Mouse (Mus musculus) left cerebral cortex, adult 8-10 months (tissue): ENCODE measurements around the gene Inmt. TPM values are rescaled to one million over a fixed set of nuclear protein-coding genes. Genes with fewer than 3 reads are reported as not detected.
"Not testable (repeated sequence)": the region's sequence is repeated elsewhere in the genome, so short reads cannot be mapped to it uniquely, and the experiment has no call there.

Experiments used
- DNase-seq, 2 experiments: peaks; one replicate each; pipeline ENCODE4 v3.0.0; 2022; ENCODE audit warnings: low spot score in 2 of 2
- total RNA-seq, 4 experiments: library from RNA; stranded (reverse); gene quantifications; 2 replicates each; pipeline ENCODE4 v1.2.4; 2022

The Inmt gene
- 1 to 10 TPM; 2.8 to 6.3 (median 4.6) TPM for total RNA-seq

DNA sequence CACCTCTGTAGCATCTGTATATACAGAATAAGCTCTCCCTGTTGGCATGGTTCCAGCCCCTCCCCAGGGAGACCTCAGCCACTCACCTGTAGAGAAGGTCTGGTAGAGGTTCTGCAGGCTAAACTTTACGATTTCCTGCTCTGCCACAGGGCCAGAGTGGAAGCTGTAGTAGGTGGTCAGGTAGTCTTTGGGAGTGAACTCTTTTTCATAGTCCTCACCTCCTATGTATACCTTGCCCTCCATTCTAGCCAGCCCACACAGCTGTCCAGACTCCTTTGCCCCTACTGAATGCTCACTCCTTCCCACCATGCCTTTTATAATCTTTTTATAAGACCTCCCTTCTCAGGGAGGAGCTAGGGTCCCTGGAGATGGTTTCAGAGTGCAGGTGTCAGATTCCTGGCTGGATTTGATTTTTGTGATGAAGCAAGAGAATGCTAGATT is at the start of gene Inmt:
Gene Inmt (minus strand): TSS at position 303 of the 441 bp plus-strand sequence.
- no peak for DNase-seq

DNA sequence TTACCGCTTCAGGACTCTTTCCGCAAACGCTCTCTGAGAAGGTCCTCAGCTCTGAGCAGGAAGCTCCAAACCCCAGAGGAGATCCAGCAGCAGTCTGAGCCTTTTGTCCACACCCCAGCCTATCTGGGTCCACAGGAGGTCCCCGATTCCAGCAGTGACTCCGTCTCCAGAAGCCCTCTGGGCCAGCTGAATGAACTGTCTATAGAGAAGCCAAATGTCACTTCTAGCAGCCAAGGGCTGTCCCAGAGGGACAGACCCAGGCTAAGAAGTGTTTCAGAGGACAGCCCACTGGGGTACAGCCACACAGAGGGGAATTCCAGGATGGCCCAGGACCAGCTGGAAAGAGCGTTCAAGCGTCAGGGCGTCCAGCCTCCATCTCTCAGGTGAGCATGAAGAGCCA is 49.1 kb upstream of the Inmt start:
- DNase-seq: no peak

GRCm38 (mm10) chr6:55218232-55218631 is 43.4 kb upstream of the Inmt start:
- no peak for DNase-seq

- no peak for DNase-seq
Observed at GRCm38 (mm10) chr6:55214541-55214940, 39.7 kb upstream of the Inmt start.

DNA sequence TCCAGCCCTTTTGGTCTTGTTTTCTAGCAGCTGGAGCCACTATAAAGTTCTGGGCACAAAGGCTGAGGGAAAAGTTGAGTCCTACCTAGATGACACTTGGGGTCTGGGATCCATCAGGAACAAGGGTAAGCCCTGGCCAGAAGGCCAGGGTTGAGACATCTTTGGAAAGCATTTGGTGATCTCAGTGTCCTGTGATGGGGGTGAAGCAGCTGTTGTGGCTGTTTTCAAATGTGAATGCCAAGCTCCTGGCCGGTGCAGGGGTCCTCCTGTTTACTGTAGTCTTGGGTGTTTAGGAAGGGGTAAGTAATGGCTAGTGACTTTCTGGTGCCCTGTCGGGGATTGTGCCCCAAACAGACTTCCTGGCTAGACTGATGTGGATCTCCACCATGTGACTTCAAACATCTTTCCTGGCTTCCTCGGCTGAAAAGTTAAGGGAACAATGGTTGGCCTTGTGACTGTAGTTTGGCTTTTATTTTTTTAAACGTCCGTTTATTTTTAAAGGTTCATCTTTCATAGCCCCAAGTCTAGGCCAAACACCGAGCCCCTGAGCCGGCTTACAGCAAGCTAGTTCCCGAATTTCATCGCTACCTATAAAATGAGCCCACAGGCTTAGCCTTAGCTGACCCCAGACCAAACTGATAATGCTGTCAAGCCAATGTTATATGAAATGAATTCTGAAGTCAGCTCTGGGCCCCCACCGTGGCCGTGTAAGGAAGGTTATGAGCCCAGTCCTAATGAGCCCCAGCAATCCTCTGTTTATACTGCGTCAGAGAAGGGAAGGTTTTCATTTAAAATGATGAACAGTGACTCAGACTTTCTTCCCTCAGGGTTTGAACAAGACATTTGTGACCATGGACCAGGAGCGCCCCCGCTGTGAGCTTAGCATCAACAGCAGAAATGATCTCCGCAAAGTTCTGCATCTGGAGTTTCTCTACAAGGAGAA is 35.9 kb upstream of the Inmt start:
- no peak for DNase-seq

GRCm38 (mm10) chr6:55207786-55208185 is 32.9 kb upstream of the Inmt start:
- DNase-seq: no peak

GRCm38 (mm10) chr6:55203931-55204330 is 29.1 kb upstream of the Inmt start:
- no peak for DNase-seq

- peak; percentile 70 to 90 for DNase-seq
Observed at GRCm38 (mm10) chr6:55202913-55203910, 28.4 kb upstream of the Inmt start, which contains the start of gene Mindy4. Gene Mindy4, plus strand, starts transcription at chr6:55203383.

- DNase-seq: no peak
Observed at GRCm38 (mm10) chr6:55199047-55199446, 24.2 kb upstream of the Inmt start.

DNA sequence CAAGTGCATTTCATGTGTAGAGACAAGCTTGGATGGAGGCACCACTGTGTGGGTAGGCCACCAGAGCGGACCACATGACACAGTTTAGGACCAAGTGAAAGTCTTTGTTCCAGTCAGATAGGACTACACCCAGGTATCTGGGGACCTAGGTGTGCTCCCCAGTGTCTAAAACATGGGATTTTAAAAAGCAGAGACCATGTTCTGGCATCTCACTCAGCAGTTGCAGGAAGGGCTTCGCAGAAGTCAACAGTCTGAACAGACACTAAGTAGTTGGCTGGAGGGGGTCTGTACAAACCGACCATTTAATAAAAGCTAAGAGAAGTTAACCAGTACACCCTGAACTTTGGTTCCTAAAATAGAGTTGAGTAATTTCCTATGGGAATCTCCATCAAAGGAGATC is 18.3 kb upstream of the Inmt start:
- no peak for DNase-seq

DNA sequence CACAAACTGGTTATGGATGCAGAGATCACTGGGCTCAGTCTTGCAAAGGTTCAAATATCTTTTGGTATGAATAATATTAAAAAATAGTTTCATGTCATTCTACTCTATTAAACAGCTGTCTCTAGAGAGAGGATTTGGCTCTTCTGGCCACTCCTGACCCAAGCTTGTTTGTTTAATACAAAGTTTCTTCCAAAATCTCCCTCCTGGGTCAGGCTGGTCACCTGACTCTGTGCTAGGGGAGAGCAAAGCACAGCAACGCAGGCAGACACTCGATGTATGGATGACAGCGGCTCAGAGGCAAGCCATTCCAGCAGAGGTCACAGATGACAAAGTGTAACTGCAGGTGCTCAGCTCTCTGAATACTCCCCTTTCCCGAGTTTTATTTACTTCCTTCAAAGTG is 16.7 kb upstream of the Inmt start:
- DNase-seq: no peak

DNA sequence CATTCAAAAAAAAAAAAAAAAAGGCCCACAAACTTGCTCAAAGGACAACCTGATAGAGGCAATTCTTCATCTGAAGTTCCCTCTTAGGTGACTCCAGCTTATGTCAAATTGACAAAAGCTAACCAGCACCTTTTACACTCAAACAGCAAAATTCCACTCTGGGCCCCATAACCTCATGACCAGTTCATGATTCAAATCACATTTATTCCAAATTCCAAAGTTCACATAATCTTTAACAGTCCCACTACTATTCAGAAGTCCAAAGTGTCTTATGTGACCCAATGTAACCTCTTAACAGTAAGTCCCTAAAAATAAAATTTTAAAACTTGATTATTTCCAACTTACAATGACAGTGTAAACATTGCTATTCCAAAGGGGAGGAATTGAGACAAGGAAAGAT is 14.6 kb upstream of the Inmt start:
- no peak for DNase-seq

DNA sequence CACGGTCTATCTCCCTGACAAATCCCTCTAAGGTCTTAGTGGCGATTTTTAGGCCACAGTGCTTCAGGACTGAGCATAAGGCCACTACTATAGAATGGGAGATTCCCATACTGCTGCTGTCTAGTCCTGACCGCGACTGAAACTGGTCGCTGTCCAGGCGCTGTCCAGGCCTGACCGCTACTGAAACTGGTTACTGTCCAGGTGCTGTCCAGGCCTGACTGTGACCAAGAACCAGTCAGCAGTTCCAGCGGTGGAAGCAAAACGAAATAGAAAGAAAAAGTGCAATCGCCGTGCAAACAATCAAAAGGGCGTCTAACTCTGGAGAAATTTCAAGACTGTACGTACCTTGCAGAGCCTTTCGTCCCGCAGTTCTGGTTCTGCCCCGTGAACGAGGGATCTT is 13.0 kb upstream of the Inmt start:
- DNase-seq: not testable (repeated sequence)

DNA sequence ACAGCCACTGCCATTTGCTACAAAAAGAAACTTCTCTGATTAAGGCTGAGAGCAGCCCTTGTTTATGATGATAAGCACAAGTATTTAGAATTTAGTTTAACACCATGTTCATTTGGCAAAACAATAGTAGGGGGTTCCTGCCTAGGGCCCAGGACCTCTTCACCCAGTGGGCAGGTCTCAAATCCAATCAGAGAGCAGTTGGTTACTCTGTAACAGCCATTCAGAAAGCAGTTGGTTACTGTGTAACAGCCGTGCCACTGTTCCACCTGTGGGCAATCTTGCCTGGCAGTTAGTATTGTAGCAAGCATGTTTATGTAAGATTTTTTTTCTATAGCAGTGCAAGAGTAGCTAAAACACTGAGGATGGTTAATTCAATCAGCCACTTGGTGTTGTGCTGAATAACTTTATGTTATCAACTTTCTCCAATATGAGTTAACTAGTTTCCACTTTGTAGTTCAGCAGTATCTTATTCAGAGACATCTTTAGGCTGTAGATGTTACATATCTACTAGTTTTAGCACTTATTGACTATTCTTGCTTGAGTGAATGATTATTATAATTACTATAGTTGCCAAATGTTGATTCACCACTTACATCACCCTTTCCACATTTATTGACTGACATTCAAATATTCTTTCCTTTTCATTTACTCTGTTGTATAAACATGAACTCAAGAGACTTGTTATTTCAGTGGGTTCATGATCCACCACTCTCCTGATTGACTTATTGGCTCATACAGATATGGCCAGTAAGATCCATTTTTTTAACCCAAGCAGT is 8.0 kb upstream of the Inmt start:
- DNase-seq: no peak

- DNase-seq: no peak
Observed at GRCm38 (mm10) chr6:55179560-55179959, 4.7 kb upstream of the Inmt start.

GRCm38 (mm10) chr6:55177060-55177732 is 2.4 kb upstream of the Inmt start:
- no peak for DNase-seq

DNA sequence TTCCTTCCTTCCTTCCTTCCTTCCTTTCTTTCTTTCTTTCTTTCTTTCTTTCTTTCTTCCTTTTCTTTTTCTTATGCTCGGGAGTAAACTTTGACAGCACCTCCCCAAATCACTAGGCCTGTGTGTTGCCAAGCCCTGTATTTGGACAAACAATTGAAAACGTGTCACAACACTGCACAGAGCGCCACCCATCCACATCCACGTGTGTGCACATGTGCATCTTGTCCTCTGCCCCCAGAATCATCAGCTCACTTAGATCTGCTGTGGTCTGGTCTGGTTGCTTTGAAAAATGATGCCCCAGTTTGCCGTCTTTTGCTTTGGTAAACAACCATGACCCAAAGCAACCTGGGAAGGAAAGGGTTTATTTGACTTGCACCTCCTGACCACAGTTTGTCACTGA is 1.0 kb upstream of the Inmt start:
- DNase-seq: no peak

DNA sequence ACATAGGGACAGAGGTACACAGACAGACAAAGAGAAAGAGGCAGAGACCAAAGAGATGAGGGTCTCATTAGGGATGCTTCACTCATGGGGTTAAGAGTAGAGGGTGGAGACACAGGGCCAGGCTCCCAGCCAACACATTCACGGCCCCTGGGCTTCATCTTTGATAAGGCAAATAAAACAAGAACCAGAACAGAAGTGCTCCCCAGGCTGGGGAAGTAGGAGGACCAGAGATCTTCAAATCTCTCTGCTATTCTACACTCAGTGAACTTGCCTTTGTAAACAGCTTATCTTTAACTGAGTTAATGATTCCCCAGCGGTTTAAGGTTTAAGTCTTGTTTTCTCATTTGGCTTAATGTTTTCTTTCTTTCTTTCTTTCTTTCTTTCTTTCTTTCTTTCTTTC is 613 bp upstream of the Inmt start:
- DNase-seq: no peak

GRCm38 (mm10) chr6:55173941-55174349 is 898 bp downstream of the Inmt start:
- DNase-seq: no peak

- DNase-seq: no peak
Observed at GRCm38 (mm10) chr6:55173171-55173570, 1.7 kb downstream of the Inmt start.
